Mouse (Mus musculus) G1E (cell line): ENCODE data around the gene Atf6b. TPM values are rescaled to one million over a fixed set of nuclear protein-coding genes. Genes with fewer than 3 reads are reported as not detected.

Source experiments
- ATAC-seq: 2 replicates; pipeline ENCODE4 v1.8.0; 2016; ENCODE audit warnings: mild to moderate bottlenecking; ENCODE audit not compliant: insufficient number of reproducible peaks, poor library complexity, low FRiP score, severe bottlenecking; ENCODE audit errors: extremely low read depth
- DNase-seq: peaks from one replicate; pipeline ENCODE4 v3.0.0; 2012; ENCODE audit warnings: low spot score
- H3K27me3 ChIP-seq: 2 replicates; pipeline ENCODE4 v1.6.1; 2012; ENCODE audit warnings: mild to moderate bottlenecking, low read length, inconsistent platforms; ENCODE audit not compliant: insufficient read depth
- H3K36me3 ChIP-seq: replicated peaks from 2 replicates; pipeline ENCODE3; 2012; ENCODE audit warnings: mild to moderate bottlenecking, inconsistent platforms
- H3K4me1 ChIP-seq: 2 replicates; pipeline ENCODE4 v1.6.1; 2012; ENCODE audit warnings: low read depth, low read length, inconsistent platforms, mixed read lengths; ENCODE audit not compliant: insufficient read depth
- H3K4me3 ChIP-seq: 2 replicates; pipeline ENCODE4 v1.5.1; 2012; ENCODE audit warnings: low read depth, mild to moderate bottlenecking, inconsistent platforms, low read length, moderate library complexity, mixed read lengths
- H3K9me3 ChIP-seq: replicated peaks from 2 replicates; pipeline ENCODE4 v1.6.1; 2012; ENCODE audit warnings: inconsistent platforms
- CTCF ChIP-seq: IDR thresholded peaks from 2 replicates; pipeline ENCODE4 v1.5.1; 2012; ENCODE audit warnings: low read depth, low read length, inconsistent platforms, mixed read lengths
- GATA1 ChIP-seq: IDR thresholded peaks from 2 replicates; pipeline ENCODE4 v1.6.1; 2012; ENCODE audit warnings: borderline replicate concordance, low read length, inconsistent platforms, mixed read lengths
- GATA2 ChIP-seq: IDR thresholded peaks from 2 replicates; pipeline ENCODE4 v1.6.1; 2012; ENCODE audit warnings: low read depth, low read length, inconsistent platforms, borderline replicate concordance
- POLR2AphosphoS5 ChIP-seq: IDR thresholded peaks from 2 replicates; pipeline ENCODE4 v1.6.1; 2012; ENCODE audit warnings: low read depth, low read length, inconsistent platforms; ENCODE audit not compliant: insufficient replicate concordance
- TAL1 ChIP-seq: conservative IDR thresholded peaks from 2 replicates; pipeline ENCODE4 v1.6.1; 2012; ENCODE audit warnings: low read depth, low read length, inconsistent platforms, mixed read lengths
- polyA plus RNA-seq: library from polyadenylated mRNA; stranded (reverse); fragments of >175 nt; gene quantifications from 2 replicates; pipeline ENCODE4 v1.2.3, GENCODE M21; 2012
- total RNA-seq, 2 experiments: library from RNA; stranded (forward) in 1 of 2; stranded (reverse) in 1 of 2; fragments of 200-1000 nt in 1 of 2; fragments of >200 nt in 1 of 2; fragmentation: Nextera tagmentation in 1 of 2; gene quantifications; 2 replicates each; pipeline ENCODE4 v1.2.3; 2014 to 2017

The Atf6b gene
- total and polyA plus RNA-seq, 3 experiments, result 9.2 to 89.0 (median 20.5) TPM

DNA sequence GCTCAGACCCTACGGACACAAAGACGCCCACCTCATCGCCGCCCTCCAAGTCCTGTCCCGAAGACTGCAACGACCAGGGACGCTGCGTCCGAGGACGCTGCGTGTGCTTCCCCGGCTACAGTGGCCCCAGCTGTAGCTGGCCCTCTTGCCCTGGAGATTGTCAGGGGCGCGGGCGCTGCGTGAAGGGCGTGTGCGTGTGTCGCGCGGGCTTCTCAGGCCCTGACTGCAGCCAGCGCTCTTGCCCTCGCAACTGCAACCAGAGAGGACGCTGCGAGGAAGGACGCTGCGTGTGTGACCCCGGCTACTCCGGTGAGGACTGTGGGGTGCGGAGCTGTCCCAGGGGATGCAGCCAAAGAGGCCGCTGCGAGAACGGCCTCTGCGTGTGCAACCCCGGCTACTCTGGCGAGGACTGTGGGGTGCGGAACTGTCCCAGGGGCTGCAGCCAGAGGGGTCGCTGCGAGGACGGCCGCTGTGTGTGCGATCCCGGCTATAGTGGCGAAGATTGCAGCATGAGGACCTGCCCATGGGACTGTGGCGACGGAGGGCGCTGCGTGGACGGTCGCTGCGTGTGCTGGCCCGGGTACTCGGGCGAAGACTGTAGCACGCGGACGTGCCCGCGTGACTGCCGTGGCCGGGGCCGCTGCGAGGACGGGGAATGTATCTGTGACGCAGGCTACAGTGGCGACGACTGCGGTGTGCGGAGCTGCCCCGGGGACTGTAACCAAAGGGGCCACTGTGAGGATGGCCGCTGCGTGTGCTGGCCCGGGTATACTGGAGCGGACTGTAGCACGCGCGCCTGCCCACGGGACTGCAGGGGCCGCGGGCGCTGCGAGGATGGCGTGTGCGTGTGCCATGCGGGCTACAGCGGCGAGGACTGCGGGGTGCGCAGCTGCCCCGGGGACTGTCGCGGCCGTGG is 24.5 kb downstream of the Atf6b start:
- Histone ChIP-seq H3K4me1 (no peaks in the 10 kb centered on the region; the same call in 1 of the 2 replicates), H3K36me3 (no peaks in the 10 kb centered on the region), H3K4me3 (peak overlapping the region; percentile 31), H3K9me3 (peaks cover 11% of the 10 kb centered on the region; the same call in 1 of the 2 replicates), H3K27me3 (peaks cover 11% of the 10 kb centered on the region; the same call in 1 of the 2 replicates)
- TF ChIP-seq TAL1, result no peak
- ATAC-seq (no peak), DNase-seq (no peak)

DNA sequence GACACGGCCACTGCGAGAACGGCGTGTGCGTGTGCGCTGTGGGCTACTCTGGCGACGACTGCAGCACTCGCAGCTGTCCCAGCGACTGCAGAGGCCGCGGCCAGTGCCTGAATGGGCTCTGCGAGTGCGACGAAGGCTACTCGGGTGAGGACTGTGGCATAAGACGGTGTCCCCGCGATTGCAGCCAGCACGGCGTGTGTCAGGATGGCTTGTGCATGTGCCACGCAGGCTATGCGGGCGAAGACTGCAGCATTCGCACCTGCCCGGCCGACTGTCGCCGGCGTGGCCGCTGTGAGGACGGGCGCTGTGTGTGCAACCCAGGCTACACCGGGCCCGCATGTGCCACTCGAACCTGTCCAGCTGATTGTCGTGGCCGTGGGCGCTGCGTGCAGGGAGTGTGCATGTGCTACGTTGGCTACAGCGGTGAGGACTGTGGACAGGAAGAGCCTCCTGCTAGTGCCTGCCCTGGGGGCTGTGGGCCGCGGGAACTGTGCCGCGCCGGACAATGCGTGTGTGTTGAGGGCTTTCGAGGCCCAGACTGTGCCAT is 25.4 kb downstream of the Atf6b start:
- peak overlapping the region; percentile 31 for H3K4me3 ChIP-seq
- TF ChIP-seq CTCF, result no peak
- TF ChIP-seq POLR2AphosphoS5, result no peak; the same call in 1 of the 2 replicates
- no peak for TF ChIP-seq TAL1
- peaks cover 10% of the 10 kb centered on the region; the same call in 1 of the 2 replicates for H3K27me3 ChIP-seq
- H3K36me3 ChIP-seq, result no peaks in the 10 kb centered on the region
- H3K9me3 ChIP-seq, result peaks cover 11% of the 10 kb centered on the region; the same call in 1 of the 2 replicates
- H3K4me1 ChIP-seq, result no peaks in the 10 kb centered on the region; the same call in 1 of the 2 replicates
- no peak for ATAC-seq
- no peak for DNase-seq

DNA sequence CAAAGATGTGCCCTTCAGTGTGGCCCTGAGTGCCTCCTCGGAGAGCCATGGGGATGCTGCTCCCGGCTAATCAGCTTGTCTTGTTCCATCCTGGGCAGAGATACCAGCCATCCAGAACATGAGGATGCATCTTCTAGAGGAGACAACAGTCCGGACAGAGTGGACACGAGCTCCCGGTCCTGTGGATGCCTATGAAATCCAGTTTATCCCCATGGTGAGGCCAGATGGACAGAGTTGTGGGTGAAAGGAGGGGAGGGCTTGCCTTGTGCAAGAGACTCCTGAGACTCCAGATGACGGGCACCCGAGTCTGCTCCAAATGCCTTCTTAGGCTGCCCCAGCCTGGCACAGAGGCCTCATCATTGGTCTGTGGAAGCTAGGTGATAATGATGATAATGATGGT is 26.2 kb downstream of the Atf6b start:
- no peaks in the 10 kb centered on the region; the same call in 1 of the 2 replicates for H3K4me1 ChIP-seq
- ATAC-seq (no peak), DNase-seq (no peak)
- H3K36me3 ChIP-seq, result no peaks in the 10 kb centered on the region
- peaks cover 12% of the 10 kb centered on the region; the same call in 1 of the 2 replicates for H3K27me3 ChIP-seq
- TF ChIP-seq TAL1 (no peak), POLR2AphosphoS5 (no peak), GATA2 (no peak), GATA1 (no peak), CTCF (no peak)
- peaks cover 11% of the 10 kb centered on the region; the same call in 1 of the 2 replicates for H3K9me3 ChIP-seq
- H3K4me3 ChIP-seq, result no peak overlapping the region

- Histone ChIP-seq H3K4me3 (no peak overlapping the region), H3K27me3 (peaks cover 19% of the 10 kb centered on the region; the same call in 1 of the 2 replicates), H3K4me1 (no peaks in the 10 kb centered on the region; the same call in 1 of the 2 replicates), H3K36me3 (no peaks in the 10 kb centered on the region), H3K9me3 (peaks cover 11% of the 10 kb centered on the region; the same call in 1 of the 2 replicates)
- no peak for DNase-seq
- TF ChIP-seq POLR2AphosphoS5, result no peak
- TF ChIP-seq CTCF, result no peak
- TF ChIP-seq GATA1, result no peak
- no peak for TF ChIP-seq GATA2
- no peak for TF ChIP-seq TAL1
- no peak for ATAC-seq
Measured at GRCm38 (mm10) chr17:34674524-34675204, 27.7 kb downstream of the Atf6b start.

GRCm38 (mm10) chr17:34675205-34676092 is 28.5 kb downstream of the Atf6b start:
- Histone ChIP-seq H3K36me3 (no peaks in the 10 kb centered on the region), H3K4me1 (no peaks in the 10 kb centered on the region; the same call in 1 of the 2 replicates), H3K27me3 (peaks cover 16% of the 10 kb centered on the region; the same call in 1 of the 2 replicates), H3K9me3 (peaks cover 11% of the 10 kb centered on the region; the same call in 1 of the 2 replicates), H3K4me3 (no peak overlapping the region)
- no peak for ATAC-seq
- no peak for DNase-seq
- TF ChIP-seq POLR2AphosphoS5 (no peak), CTCF (no peak), GATA1 (no peak), TAL1 (no peak), GATA2 (no peak)

DNA sequence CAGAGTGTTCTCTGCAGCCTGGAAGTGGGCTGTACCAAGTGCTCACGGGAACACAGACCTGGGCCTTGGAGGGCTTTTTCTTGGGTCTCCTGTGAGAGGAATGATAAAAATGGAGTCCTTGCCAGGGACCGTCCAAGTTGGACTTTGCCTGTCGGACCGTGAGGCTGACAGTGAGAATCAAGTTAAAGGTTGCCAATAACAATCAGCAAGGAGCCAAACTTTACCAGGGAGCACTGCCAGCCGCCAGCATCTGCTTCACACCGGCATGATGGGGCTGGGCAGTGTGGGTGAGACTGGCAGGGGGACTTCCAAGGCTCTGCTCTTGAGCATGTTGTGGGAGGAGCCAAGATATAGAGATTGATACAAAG is 29.1 kb downstream of the Atf6b start:
- ATAC-seq (no peak), DNase-seq (no peak)
- Histone ChIP-seq H3K27me3 (peaks cover 16% of the 10 kb centered on the region; the same call in 1 of the 2 replicates), H3K4me1 (peaks cover under 1% of the 10 kb centered on the region; the same call in 1 of the 2 replicates), H3K36me3 (no peaks in the 10 kb centered on the region), H3K4me3 (no peak overlapping the region), H3K9me3 (peaks cover 11% of the 10 kb centered on the region; the same call in 1 of the 2 replicates)
- TF ChIP-seq GATA2 (no peak), GATA1 (no peak), CTCF (no peak), TAL1 (no peak), POLR2AphosphoS5 (no peak)
